Mouse (Mus musculus) urinary bladder, postnatal 0 days (tissue): ENCODE data around the gene Olfr1326-ps1. TPM values are rescaled to one million over a fixed set of nuclear protein-coding genes. Genes with fewer than 3 reads are reported as not detected.

Experiments used
- polyA plus RNA-seq: library from polyadenylated mRNA; unstranded; fragments of >200 nt; fragmentation: Nextera tagmentation; extraction: Ambion mirVana; gene quantifications from 2 replicates; pipeline ENCODE4 v1.2.1, GENCODE M21; 2015

Olfr1326-ps1 gene
- not detected in 2 replicates for polyA plus RNA-seq

GRCm38 (mm10) chrX:74574788-74575187, at the start of gene Olfr1326-ps1:
Gene Olfr1326-ps1, minus strand, starts transcription at chrX:74574888.

DNA sequence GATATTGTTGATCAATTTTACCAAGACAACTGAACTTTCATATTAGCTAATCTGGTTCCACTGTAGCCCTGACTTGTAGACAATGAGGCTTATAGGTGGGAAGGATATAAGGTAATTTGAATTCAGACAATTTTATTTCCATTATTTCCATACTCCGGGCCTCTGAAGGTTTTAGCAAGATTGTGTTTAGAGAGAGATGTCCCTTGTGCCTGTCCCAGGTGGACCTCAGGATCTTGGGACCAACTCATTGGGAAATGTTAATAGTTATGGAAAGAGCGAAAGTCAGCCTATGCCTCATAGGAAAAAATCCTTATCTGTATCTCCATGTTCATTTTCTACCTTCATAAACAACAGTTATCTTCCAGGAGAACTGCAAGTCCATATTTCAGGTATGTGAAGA, 17.7 kb upstream of the Olfr1326-ps1 start, which contains the start of gene Olfr1325:
Gene Olfr1325 (plus strand): TSS at position 301 of the 400 bp plus-strand sequence.

Other genes with a start within 250 kb of the Olfr1326-ps1 start
- 2.2 and 2.3 TPM in 2 replicates for gene Plxna3, start 245.8 kb downstream of the Olfr1326-ps1 start, polyA plus RNA-seq
- 74.8 and 80.3 TPM in 2 replicates for gene Lage3, start 221.3 kb downstream of the Olfr1326-ps1 start, polyA plus RNA-seq
- 65.4 and 70.7 TPM in 2 replicates for gene Ubl4a, start 201.7 kb downstream of the Olfr1326-ps1 start, polyA plus RNA-seq
- gene Slc10a3, start 201.5 kb downstream of the Olfr1326-ps1 start, polyA plus RNA-seq = 18.1 and 19.6 TPM in 2 replicates
- gene Fam3a, start 181.6 kb downstream of the Olfr1326-ps1 start, polyA plus RNA-seq = 27.6 and 28.2 TPM in 2 replicates
- gene Ikbkg, start 181.6 kb downstream of the Olfr1326-ps1 start, polyA plus RNA-seq = 17.3 and 17.9 TPM in 2 replicates
- gene G6pdx, start 145.7 kb downstream of the Olfr1326-ps1 start, polyA plus RNA-seq = 61.1 and 65.3 TPM in 2 replicates
- not detected in 2 replicates for gene Gm6880, start 93.5 kb downstream of the Olfr1326-ps1 start, polyA plus RNA-seq
- gene Olfr1325, start 17.8 kb upstream of the Olfr1326-ps1 start, polyA plus RNA-seq = not detected in 2 replicates
- gene Gm5640, start 70.7 kb upstream of the Olfr1326-ps1 start, polyA plus RNA-seq = not detected in 2 replicates
- gene Gm6890, start 166.0 kb upstream of the Olfr1326-ps1 start, polyA plus RNA-seq = not detected in 2 replicates